Mouse (Mus musculus) B cell, adult 2 months (primary cell): Measurements from ENCODE around the gene Tmem44.

ENCODE experiments used
- DNase-seq, 2 experiments: peaks; one replicate each; pipeline ENCODE4 v3.0.0; 2022

The Tmem44 gene

GRCm38 (mm10) chr16:30550748-30551192 is at the start of gene Tmem44:
TSS of gene Tmem44 (minus strand) at chr16:30550842.
- no peak for DNase-seq

DNA sequence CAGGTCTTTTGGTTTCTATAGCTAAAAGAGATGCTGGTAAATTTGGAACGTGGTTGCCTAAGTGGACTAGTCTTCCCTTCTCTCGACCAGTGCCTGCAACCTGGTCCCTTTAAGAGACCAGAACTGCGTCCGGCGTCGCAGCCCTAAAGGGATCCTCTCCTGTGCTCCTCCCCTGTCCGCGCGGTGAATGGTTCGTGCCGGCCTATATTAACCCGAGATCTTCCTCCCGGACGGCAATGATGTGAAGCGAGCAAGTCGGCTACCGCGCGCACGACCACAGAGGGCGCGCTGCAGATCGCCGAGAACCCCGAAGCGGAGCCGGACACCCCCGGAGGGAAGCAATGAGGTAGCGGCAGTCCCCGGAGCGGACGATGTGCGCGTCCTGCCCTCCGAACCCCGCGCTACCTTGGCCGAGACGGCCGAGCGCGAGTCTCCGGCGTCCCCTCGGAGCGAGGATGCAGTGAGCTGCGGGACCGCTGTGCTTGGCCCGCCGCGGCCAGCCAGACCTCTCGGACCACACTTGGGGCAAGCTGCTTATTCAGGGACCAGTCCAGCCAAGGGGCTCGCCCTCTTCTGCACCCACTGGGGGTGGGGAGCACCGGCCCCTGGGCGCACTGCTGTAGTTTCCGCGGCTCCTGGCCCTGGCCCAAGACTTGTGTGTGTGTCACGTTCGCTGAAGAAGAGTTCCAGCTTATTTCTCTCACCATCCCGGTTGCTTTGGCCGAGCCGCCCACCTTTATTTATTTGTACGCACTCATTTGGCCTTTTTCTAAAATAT is 49.0 kb upstream of the Tmem44 start, which contains the start of gene Fam43a:
Gene Fam43a (plus strand): TSS at position 233 of the 778 bp plus-strand sequence.
- DNase-seq = peak; percentile 92 to 93

DNA sequence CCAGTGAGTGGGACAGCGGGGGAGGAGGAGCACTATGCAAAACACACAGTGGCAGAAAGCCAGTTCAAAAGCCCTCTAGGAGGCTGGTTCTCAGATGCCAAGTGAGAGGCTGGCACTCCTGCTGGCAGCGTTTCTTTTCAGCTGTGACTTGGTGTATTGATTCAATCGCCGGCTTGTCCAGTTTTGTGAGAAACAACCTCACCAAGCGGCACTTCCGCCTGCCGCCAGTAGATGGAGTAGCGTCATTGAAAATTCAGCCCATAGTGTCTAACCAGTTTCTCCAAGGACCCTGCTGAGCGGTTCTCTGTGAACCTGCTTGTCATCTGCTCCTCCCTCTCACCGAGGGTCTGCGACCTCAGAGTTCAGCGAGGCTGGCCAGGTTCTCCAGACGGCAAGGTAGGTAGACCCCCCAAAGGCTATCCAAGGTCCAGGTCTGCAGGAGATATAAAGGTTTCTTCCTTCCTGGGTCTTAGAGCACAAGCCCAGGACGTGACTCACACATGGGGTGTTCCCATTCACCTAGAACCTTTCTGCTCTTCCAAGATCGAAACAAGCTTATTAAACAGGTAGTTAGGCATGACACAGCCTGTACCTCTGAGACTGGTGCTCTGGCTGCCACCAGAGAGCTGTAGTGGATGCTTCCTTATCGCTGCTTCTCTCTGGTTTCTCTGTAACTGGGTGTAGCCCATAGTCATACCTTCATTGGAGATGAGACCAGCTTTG is 46.5 kb upstream of the Tmem44 start:
- peak; percentile 92 to 93 for DNase-seq

GRCm38 (mm10) chr16:30595835-30596557 is 45.4 kb upstream of the Tmem44 start:
- DNase-seq = no peak

GRCm38 (mm10) chr16:30595356-30595755 is 44.7 kb upstream of the Tmem44 start:
- no peak for DNase-seq

GRCm38 (mm10) chr16:30591990-30592389 is 41.3 kb upstream of the Tmem44 start:
- DNase-seq = peak; percentile 37 to 39

- no peak for DNase-seq
These were observed 39.9 kb upstream of the Tmem44 start for GRCm38 (mm10) chr16:30590264-30591209.

- peak; percentile 88 to 89 for DNase-seq
These were observed 37.1 kb upstream of the Tmem44 start, which contains the start of gene Lsg1 for GRCm38 (mm10) chr16:30587494-30588327. TSS of gene Lsg1 (minus strand) at chr16:30587592.

- peak in 1 of 2 experiments; percentile 9 for DNase-seq
These were observed 36.4 kb upstream of the Tmem44 start for GRCm38 (mm10) chr16:30586935-30587493.

GRCm38 (mm10) chr16:30580765-30581164 is 30.1 kb upstream of the Tmem44 start:
- DNase-seq = no peak

GRCm38 (mm10) chr16:30576392-30576791 is 25.8 kb upstream of the Tmem44 start:
- DNase-seq = no peak

- no peak for DNase-seq
These were observed 25.2 kb upstream of the Tmem44 start for GRCm38 (mm10) chr16:30575815-30576214.

DNA sequence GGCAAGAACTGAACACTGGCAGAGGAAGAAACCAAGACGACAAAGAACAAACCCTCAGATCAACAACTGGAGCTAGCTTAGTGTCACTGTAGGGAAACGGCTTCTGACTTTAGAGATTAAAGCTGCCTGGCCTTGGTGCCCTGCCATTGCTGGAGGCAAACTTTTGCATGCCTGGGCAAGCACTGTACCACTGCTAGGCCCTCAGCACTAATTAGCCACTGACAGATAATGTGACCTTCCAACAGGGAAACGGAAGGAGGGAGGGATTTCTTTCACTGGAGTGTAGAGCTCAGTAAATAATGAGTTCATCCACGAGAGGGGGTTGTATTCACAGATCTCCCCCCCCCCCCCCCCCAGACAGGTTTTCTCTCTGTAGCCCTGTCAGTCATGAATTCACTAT is 21.6 kb upstream of the Tmem44 start:
- no peak for DNase-seq

DNA sequence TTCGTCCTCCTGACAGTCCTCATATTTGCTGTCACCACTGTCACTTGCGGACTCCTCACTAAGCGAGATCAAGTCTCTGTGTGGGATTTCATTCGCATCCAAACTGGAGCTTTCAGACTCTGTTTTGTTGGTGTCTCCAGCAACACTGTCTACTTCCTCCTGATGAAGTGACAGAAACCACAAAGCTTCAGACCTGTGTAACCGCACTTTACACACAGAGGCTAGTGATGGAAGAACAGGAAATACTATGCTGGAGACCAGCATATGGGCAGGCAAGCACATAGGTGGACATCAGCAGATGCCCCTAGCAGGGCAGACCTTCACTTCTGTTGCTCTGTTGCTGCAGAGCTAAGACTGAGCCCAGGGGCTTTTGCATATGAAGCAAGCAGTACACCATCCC is 20.7 kb upstream of the Tmem44 start:
- DNase-seq = no peak

- DNase-seq = no peak
These were observed 19.5 kb upstream of the Tmem44 start for GRCm38 (mm10) chr16:30570173-30570572.

- DNase-seq = no peak
These were observed 15.0 kb upstream of the Tmem44 start for GRCm38 (mm10) chr16:30565631-30566030.

GRCm38 (mm10) chr16:30560601-30561000 is 10.0 kb upstream of the Tmem44 start:
- no peak for DNase-seq

GRCm38 (mm10) chr16:30559312-30559992 is 8.8 kb upstream of the Tmem44 start:
- no peak for DNase-seq

GRCm38 (mm10) chr16:30554109-30554508 is 3.5 kb upstream of the Tmem44 start:
- DNase-seq = no peak
